Mouse (Mus musculus): ENCODE data around the gene Mast4. TPM values are rescaled to one million over a fixed set of nuclear protein-coding genes. Genes with fewer than 3 reads are reported as not detected.

Mast4 gene
- polyA plus RNA-seq, 1 experiment from 2014 or later, result 21.1 TPM

DNA sequence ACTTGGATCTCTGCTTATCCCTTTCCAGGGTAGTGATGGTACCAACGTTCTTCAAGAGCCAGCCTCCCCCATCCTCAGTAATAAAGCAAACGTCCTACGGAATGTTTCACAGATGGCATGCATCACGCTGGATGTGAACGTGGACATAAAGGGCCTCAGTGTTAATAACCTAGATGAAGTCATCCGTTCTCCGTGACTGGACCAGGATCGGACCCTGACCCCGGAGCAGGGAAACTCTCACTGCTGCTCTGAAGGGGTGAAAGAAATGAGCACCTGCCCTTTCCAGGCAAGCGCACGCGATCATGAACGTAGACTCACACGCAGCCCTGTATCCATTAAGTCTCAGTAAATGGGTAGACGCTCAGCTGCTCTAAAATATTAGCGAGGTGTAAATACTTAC, 6.0 kb downstream of the Mast4 start:
- Histone ChIP-seq H3K36me3 (ENCODE audit: control insufficient read depth, insufficient read depth, low read length) (no peaks in the 10 kb centered on the region), H3K4me3 (ENCODE audit: low read depth, low read length) (no peak overlapping the region), H3K27me3 (replicated peaks; ENCODE audit: control insufficient read depth, insufficient read depth, low read length) (peaks cover 14% of the 10 kb centered on the region), H3K4me2 (ENCODE audit: low read depth, low read length) (no peak overlapping the region), H3K9ac (ENCODE audit: low read depth, low read length) (no peak overlapping the region), H3K27ac (replicated peaks; ENCODE audit: low read depth, low read length) (no peak overlapping the region), H3K4me1 (ENCODE audit: control insufficient read depth, insufficient read depth, low read length) (0 out of 2 replicates have a peak, but pooled peaks cover 4% of the 10 kb centered on the region), H3K9me3 (ENCODE audit: control insufficient read depth, low read length) (0 out of 2 replicates have a peak, but pooled peaks cover 2% of the 10 kb centered on the region)
- ATAC-seq (ENCODE audit: low read depth) (no peak), DNase-seq (ENCODE audit: low spot score) (no peak)
- WGBS, result 81% methylated on average over 16 of the region's 16 CpGs

DNA sequence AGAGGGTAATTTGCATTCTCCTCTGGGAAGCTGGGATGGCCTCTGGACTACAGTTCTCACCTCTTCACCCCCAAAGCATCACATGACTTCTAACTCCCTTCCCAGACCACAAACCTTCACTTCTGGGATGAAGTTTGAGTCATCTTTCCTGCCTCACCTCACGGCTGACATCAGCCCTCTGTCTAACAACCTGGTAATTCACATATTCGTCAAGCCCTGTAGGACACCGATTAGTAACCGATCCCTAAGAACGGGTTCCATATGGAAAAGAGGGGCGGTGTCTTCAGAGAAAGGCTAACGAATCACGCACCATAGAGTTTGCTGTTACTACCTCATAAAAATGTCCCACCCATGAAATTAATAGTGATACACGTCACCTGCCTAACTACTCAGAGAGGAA, 6.5 kb downstream of the Mast4 start:
- no peaks in the 10 kb centered on the region for H3K4me1 ChIP-seq (ENCODE audit: control insufficient read depth, insufficient read depth, low read length)
- no peak overlapping the region for H3K4me2 ChIP-seq (ENCODE audit: low read depth, low read length)
- H3K27me3 ChIP-seq (replicated peaks; ENCODE audit: control insufficient read depth, insufficient read depth, low read length), result peaks cover 11% of the 10 kb centered on the region
- H3K9ac ChIP-seq (ENCODE audit: low read depth, low read length), result no peak overlapping the region
- ATAC-seq (ENCODE audit: low read depth) (no peak), DNase-seq (ENCODE audit: low spot score) (no peak)
- peaks cover 6% of the 10 kb centered on the region; the same call in 1 of the 2 replicates for H3K9me3 ChIP-seq (ENCODE audit: control insufficient read depth, low read length)
- H3K27ac ChIP-seq (replicated peaks; ENCODE audit: low read depth, low read length), result no peak overlapping the region
- H3K36me3 ChIP-seq (ENCODE audit: control insufficient read depth, insufficient read depth, low read length), result no peaks in the 10 kb centered on the region
- WGBS, result 68% methylated on average over 9 of the region's 9 CpGs
- no peak overlapping the region for H3K4me3 ChIP-seq (ENCODE audit: low read depth, low read length)

GRCm38 (mm10) chr13:103326186-103326585, 8.1 kb downstream of the Mast4 start:
- H3K27ac ChIP-seq (replicated peaks; ENCODE audit: low read depth, low read length), result no peak overlapping the region
- no peaks in the 10 kb centered on the region; the same call in 1 of the 2 replicates for H3K27me3 ChIP-seq (replicated peaks; ENCODE audit: control insufficient read depth, insufficient read depth, low read length)
- H3K4me3 ChIP-seq (ENCODE audit: low read depth, low read length), result no peak overlapping the region
- H3K9ac ChIP-seq (ENCODE audit: low read depth, low read length), result no peak overlapping the region
- peaks cover 10% of the 10 kb centered on the region; the same call in 1 of the 2 replicates for H3K9me3 ChIP-seq (ENCODE audit: control insufficient read depth, low read length)
- no peak overlapping the region for H3K4me2 ChIP-seq (ENCODE audit: low read depth, low read length)
- no peaks in the 10 kb centered on the region for H3K4me1 ChIP-seq (ENCODE audit: control insufficient read depth, insufficient read depth, low read length)
- 87% methylated on average over 13 of the region's 13 CpGs for WGBS
- ATAC-seq (ENCODE audit: low read depth) (no peak), DNase-seq (ENCODE audit: low spot score) (no peak)
- no peaks in the 10 kb centered on the region for H3K36me3 ChIP-seq (ENCODE audit: control insufficient read depth, insufficient read depth, low read length)

- 77% methylated on average over 9 of the region's 9 CpGs for WGBS
- H3K36me3 ChIP-seq (ENCODE audit: control insufficient read depth, insufficient read depth, low read length), result no peaks in the 10 kb centered on the region
- H3K9ac ChIP-seq (ENCODE audit: low read depth, low read length), result no peak overlapping the region
- ATAC-seq (ENCODE audit: low read depth) (no peak; the same call in 1 of the 2 replicates), DNase-seq (ENCODE audit: low spot score) (no peak)
- no peak overlapping the region for H3K4me2 ChIP-seq (ENCODE audit: low read depth, low read length)
- peaks cover 10% of the 10 kb centered on the region; the same call in 1 of the 2 replicates for H3K9me3 ChIP-seq (ENCODE audit: control insufficient read depth, low read length)
- peaks cover 5% of the 10 kb centered on the region; the same call in 1 of the 2 replicates for H3K4me1 ChIP-seq (ENCODE audit: control insufficient read depth, insufficient read depth, low read length)
- H3K27me3 ChIP-seq (replicated peaks; ENCODE audit: control insufficient read depth, insufficient read depth, low read length), result no peaks in the 10 kb centered on the region
- no peak overlapping the region for H3K4me3 ChIP-seq (ENCODE audit: low read depth, low read length)
- no peak overlapping the region for H3K27ac ChIP-seq (replicated peaks; ENCODE audit: low read depth, low read length)
Observed at GRCm38 (mm10) chr13:103319881-103320280, 14.4 kb downstream of the Mast4 start.

GRCm38 (mm10) chr13:103319317-103319716, 15.0 kb downstream of the Mast4 start:
- Histone ChIP-seq H3K9me3 (ENCODE audit: control insufficient read depth, low read length) (peaks cover 10% of the 10 kb centered on the region; the same call in 1 of the 2 replicates), H3K4me1 (ENCODE audit: control insufficient read depth, insufficient read depth, low read length) (peaks cover 5% of the 10 kb centered on the region; the same call in 1 of the 2 replicates), H3K27me3 (replicated peaks; ENCODE audit: control insufficient read depth, insufficient read depth, low read length) (no peaks in the 10 kb centered on the region), H3K4me3 (ENCODE audit: low read depth, low read length) (no peak overlapping the region), H3K9ac (ENCODE audit: low read depth, low read length) (no peak overlapping the region), H3K4me2 (ENCODE audit: low read depth, low read length) (no peak overlapping the region), H3K36me3 (ENCODE audit: control insufficient read depth, insufficient read depth, low read length) (no peaks in the 10 kb centered on the region), H3K27ac (replicated peaks; ENCODE audit: low read depth, low read length) (no peak overlapping the region)
- DNase-seq (ENCODE audit: low spot score), result no peak
- ATAC-seq (ENCODE audit: low read depth), result no peak
- WGBS, result 20% methylated on average over 1 of the region's 3 CpGs

DNA sequence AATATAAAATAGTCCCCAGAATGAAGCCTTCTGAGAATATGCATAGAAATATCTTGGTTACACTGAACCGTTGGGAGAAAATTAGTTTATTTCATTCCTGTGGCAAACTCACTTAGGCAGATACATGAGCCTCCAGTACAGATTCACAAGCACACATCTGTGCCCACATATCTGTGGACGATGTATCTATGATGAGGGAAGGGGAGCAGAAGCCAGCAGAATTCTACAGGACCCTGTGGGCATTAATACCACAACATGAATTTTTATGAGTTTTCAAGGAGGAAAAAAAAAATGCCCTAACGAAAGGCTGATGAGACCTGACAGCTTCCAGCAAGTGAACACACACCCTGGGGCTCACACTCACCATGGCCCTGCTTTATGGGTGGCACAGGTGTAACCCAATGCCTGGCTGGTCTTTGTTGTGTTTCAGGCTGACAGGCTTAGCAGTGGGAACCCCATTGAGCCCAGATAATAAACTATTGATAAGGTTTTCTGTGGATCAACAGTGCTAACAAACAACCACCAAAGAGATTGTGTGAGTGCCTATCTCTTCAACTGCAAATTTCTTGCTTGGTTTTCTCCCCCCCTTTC, 17.4 kb downstream of the Mast4 start:
- Histone ChIP-seq H3K36me3 (ENCODE audit: control insufficient read depth, insufficient read depth, low read length) (no peaks in the 10 kb centered on the region), H3K4me2 (ENCODE audit: low read depth, low read length) (no peak overlapping the region), H3K27ac (replicated peaks; ENCODE audit: low read depth, low read length) (no peak overlapping the region), H3K4me1 (ENCODE audit: control insufficient read depth, insufficient read depth, low read length) (peaks cover 5% of the 10 kb centered on the region; the same call in 1 of the 2 replicates), H3K27me3 (replicated peaks; ENCODE audit: control insufficient read depth, insufficient read depth, low read length) (no peaks in the 10 kb centered on the region), H3K9ac (ENCODE audit: low read depth, low read length) (no peak overlapping the region), H3K4me3 (ENCODE audit: low read depth, low read length) (no peak overlapping the region), H3K9me3 (ENCODE audit: control insufficient read depth, low read length) (no peaks in the 10 kb centered on the region)
- DNase-seq (ENCODE audit: low spot score) (no peak), ATAC-seq (ENCODE audit: low read depth) (no peak)
- 39% methylated on average over 3 of the region's 3 CpGs for WGBS

GRCm38 (mm10) chr13:103315113-103315708, 19.1 kb downstream of the Mast4 start:
- Histone ChIP-seq H3K9me3 (ENCODE audit: control insufficient read depth, low read length) (no peaks in the 10 kb centered on the region), H3K36me3 (ENCODE audit: control insufficient read depth, insufficient read depth, low read length) (no peaks in the 10 kb centered on the region), H3K27me3 (replicated peaks; ENCODE audit: control insufficient read depth, insufficient read depth, low read length) (no peaks in the 10 kb centered on the region), H3K9ac (ENCODE audit: low read depth, low read length) (no peak overlapping the region), H3K4me1 (ENCODE audit: control insufficient read depth, insufficient read depth, low read length) (peaks cover 5% of the 10 kb centered on the region; the same call in 1 of the 2 replicates), H3K4me3 (ENCODE audit: low read depth, low read length) (no peak overlapping the region), H3K4me2 (ENCODE audit: low read depth, low read length) (no peak overlapping the region), H3K27ac (replicated peaks; ENCODE audit: low read depth, low read length) (no peak overlapping the region)
- DNase-seq (ENCODE audit: low spot score) (peak; percentile 43), ATAC-seq (ENCODE audit: low read depth) (peak; percentile 65; the same call in 1 of the 2 replicates)
- 39% methylated on average over 10 of the region's 10 CpGs for WGBS

DNA sequence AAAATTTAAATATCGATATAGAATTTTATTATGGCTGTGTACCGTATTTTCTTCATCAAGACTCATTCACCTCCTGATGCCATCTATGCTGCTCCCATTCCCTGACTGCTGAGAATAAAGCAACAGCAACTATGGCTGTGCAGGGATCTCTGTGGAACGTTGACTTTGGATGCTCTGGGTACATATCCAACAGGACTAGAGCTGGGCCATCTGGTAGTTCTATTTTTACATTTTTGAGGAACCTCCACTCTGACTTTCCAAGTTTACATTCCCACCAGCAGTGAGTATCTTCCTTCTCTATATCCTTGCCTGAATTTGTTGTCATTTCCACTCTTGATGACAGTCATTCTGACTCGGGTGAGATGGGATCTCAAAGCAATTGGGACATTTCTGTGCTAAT, 26.0 kb downstream of the Mast4 start:
- H3K27ac ChIP-seq (replicated peaks; ENCODE audit: low read depth, low read length), result no peak overlapping the region
- H3K4me3 ChIP-seq (ENCODE audit: low read depth, low read length), result no peak overlapping the region
- 93% methylated on average over 4 of the region's 4 CpGs for WGBS
- H3K36me3 ChIP-seq (ENCODE audit: control insufficient read depth, insufficient read depth, low read length), result no peaks in the 10 kb centered on the region
- no peaks in the 10 kb centered on the region for H3K27me3 ChIP-seq (replicated peaks; ENCODE audit: control insufficient read depth, insufficient read depth, low read length)
- no peaks in the 10 kb centered on the region for H3K4me1 ChIP-seq (ENCODE audit: control insufficient read depth, insufficient read depth, low read length)
- DNase-seq (ENCODE audit: low spot score) (no peak), ATAC-seq (ENCODE audit: low read depth) (no peak)
- H3K9ac ChIP-seq (ENCODE audit: low read depth, low read length), result no peak overlapping the region
- H3K9me3 ChIP-seq (ENCODE audit: control insufficient read depth, low read length), result no peaks in the 10 kb centered on the region
- H3K4me2 ChIP-seq (ENCODE audit: low read depth, low read length), result no peak overlapping the region

- Histone ChIP-seq H3K9ac (ENCODE audit: low read depth, low read length) (no peak overlapping the region), H3K27ac (replicated peaks; ENCODE audit: low read depth, low read length) (no peak overlapping the region), H3K9me3 (ENCODE audit: control insufficient read depth, low read length) (no peaks in the 10 kb centered on the region), H3K4me3 (ENCODE audit: low read depth, low read length) (no peak overlapping the region), H3K4me1 (ENCODE audit: control insufficient read depth, insufficient read depth, low read length) (no peaks in the 10 kb centered on the region), H3K36me3 (ENCODE audit: control insufficient read depth, insufficient read depth, low read length) (no peaks in the 10 kb centered on the region), H3K4me2 (ENCODE audit: low read depth, low read length) (no peak overlapping the region), H3K27me3 (replicated peaks; ENCODE audit: control insufficient read depth, insufficient read depth, low read length) (no peaks in the 10 kb centered on the region)
- 80% methylated on average over 9 of the region's 9 CpGs for whole genome bisulfite sequencing
- DNase-seq (ENCODE audit: low spot score) (no peak), ATAC-seq (ENCODE audit: low read depth) (no peak)
Observed at GRCm38 (mm10) chr13:103303826-103304225, 30.5 kb downstream of the Mast4 start.
